Mouse (Mus musculus): ENCODE data around the gene Prmt3. TPM values are rescaled to one million over a fixed set of nuclear protein-coding genes. Genes with fewer than 3 reads are reported as not detected.
A peak's percentile ranks its signal among the peaks of the same experiment; 100 is the strongest.

Gene Prmt3
- polyA plus RNA-seq, 1 experiment from 2014 or later: 52.3 TPM

DNA sequence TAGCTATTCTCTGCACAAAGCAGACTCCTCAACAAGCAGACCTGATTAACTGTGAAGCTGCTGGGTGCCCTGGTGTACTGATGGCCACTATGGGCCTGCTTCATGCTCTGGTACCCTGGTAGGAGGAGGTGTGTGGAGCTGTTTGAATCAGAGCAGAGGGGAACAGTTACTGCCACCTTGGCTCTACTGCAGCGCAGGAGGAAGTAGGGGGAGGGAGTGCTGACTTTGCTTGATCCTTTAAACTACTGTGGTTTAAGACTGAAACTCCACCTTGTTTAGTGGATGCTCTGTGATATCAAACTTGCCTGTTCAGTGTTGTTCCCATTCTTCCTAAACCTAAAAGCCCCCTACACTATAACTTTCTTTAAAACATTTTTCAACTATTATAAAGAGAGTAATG lies 49.8 kb downstream of the Prmt3 start:
- WGBS: 54% methylated on average over 1 of the region's 1 CpGs
- Histone ChIP-seq H3K4me3 (replicated peaks; ENCODE audit: low read depth, low read length) (no peak overlapping the region), H3K27ac (no peak overlapping the region), H3K4me2 (ENCODE audit: low read length) (no peak overlapping the region), H3K27me3 (ENCODE audit: insufficient read depth, low read length) (no peaks in the 10 kb centered on the region), H3K9ac (ENCODE audit: low read depth, low read length) (no peak overlapping the region), H3K4me1 (replicated peaks; ENCODE audit: insufficient read depth, low read length) (no peaks in the 10 kb centered on the region), H3K36me3 (ENCODE audit: insufficient read depth, low read length) (peaks cover 7% of the 10 kb centered on the region), H3K9me3 (replicated peaks; ENCODE audit: low read length) (no peaks in the 10 kb centered on the region)
- ATAC-seq (replicated peaks; ENCODE audit: low FRiP score, low read depth): no peak
- DNase-seq (ENCODE audit: low spot score): no peak
- no peak for TF ChIP-seq CTCF (IDR thresholded peaks at IDR 0.05; ENCODE audit: low read depth)

GRCm38 (mm10) chr7:49842366-49843282 lies 64.5 kb downstream of the Prmt3 start:
- Histone ChIP-seq H3K27ac (no peak overlapping the region), H3K9ac (ENCODE audit: low read depth, low read length) (no peak overlapping the region), H3K36me3 (ENCODE audit: insufficient read depth, low read length) (0 out of 2 replicates have a peak, but pooled peaks cover 9% of the 10 kb centered on the region), H3K4me1 (replicated peaks; ENCODE audit: insufficient read depth, low read length) (no peaks in the 10 kb centered on the region), H3K9me3 (replicated peaks; ENCODE audit: low read length) (no peaks in the 10 kb centered on the region), H3K4me2 (ENCODE audit: low read length) (no peak overlapping the region), H3K27me3 (ENCODE audit: insufficient read depth, low read length) (no peaks in the 10 kb centered on the region), H3K4me3 (replicated peaks; ENCODE audit: low read depth, low read length) (no peak overlapping the region)
- DNase-seq (ENCODE audit: low spot score) (peak; percentile 66), ATAC-seq (replicated peaks; ENCODE audit: low FRiP score, low read depth) (peak; percentile 72; the same call in 1 of the 2 replicates)
- WGBS: 29% methylated on average over 11 of the region's 11 CpGs
- TF ChIP-seq CTCF (IDR thresholded peaks at IDR 0.05; ENCODE audit: low read depth): peak; percentile 18; the same call in 1 of the 2 replicates

DNA sequence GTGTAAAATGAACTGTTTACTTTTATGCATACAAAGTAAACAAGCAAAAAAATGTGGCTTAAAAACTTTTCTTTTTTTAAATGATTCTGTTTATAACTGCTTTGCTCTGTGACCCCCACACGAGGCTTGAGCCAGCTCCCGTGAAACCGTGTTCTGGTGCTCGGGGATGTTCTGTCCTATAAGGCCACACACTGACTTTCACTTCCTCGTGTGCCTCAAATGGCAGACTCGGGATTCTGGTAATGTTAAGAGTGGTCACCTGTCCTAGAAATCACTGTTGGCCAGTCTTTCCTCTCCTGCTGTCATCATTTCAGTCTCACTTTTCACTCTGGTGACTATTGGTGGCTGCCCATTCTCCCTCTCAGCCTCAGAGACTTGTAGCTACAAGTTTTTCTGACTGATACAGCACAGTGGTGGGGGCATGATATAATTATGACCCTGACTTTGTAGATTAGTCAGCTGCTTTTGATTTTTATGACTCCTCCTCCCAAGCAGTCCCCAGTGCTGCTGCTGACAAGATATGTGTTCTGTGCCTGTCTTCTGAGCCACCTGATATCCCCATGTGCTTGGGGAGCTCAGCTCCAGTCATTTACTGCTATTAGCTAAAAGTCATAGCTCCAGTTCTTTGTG lies 65.3 kb downstream of the Prmt3 start:
- Histone ChIP-seq H3K4me2 (ENCODE audit: low read length) (no peak overlapping the region), H3K27ac (no peak overlapping the region), H3K36me3 (ENCODE audit: insufficient read depth, low read length) (0 out of 2 replicates have a peak, but pooled peaks cover 7% of the 10 kb centered on the region), H3K4me1 (replicated peaks; ENCODE audit: insufficient read depth, low read length) (no peaks in the 10 kb centered on the region), H3K9me3 (replicated peaks; ENCODE audit: low read length) (no peaks in the 10 kb centered on the region), H3K9ac (ENCODE audit: low read depth, low read length) (no peak overlapping the region), H3K27me3 (ENCODE audit: insufficient read depth, low read length) (no peaks in the 10 kb centered on the region), H3K4me3 (replicated peaks; ENCODE audit: low read depth, low read length) (no peak overlapping the region)
- peak; percentile 10 for DNase-seq (ENCODE audit: low spot score)
- no peak for ATAC-seq (replicated peaks; ENCODE audit: low FRiP score, low read depth)
- 41% methylated on average over 6 of the region's 6 CpGs for WGBS
- TF ChIP-seq CTCF (IDR thresholded peaks at IDR 0.05; ENCODE audit: low read depth): no peak

- Histone ChIP-seq H3K27me3 (ENCODE audit: insufficient read depth, low read length) (no peaks in the 10 kb centered on the region), H3K9ac (ENCODE audit: low read depth, low read length) (no peak overlapping the region), H3K4me2 (ENCODE audit: low read length) (no peak overlapping the region), H3K27ac (no peak overlapping the region), H3K4me1 (replicated peaks; ENCODE audit: insufficient read depth, low read length) (no peaks in the 10 kb centered on the region), H3K4me3 (replicated peaks; ENCODE audit: low read depth, low read length) (no peak overlapping the region), H3K36me3 (ENCODE audit: insufficient read depth, low read length) (no peaks in the 10 kb centered on the region), H3K9me3 (replicated peaks; ENCODE audit: low read length) (no peaks in the 10 kb centered on the region)
- ATAC-seq (replicated peaks; ENCODE audit: low FRiP score, low read depth) (0 out of 2 replicates have a peak, but pooled peaks have one; percentile 43), DNase-seq (ENCODE audit: low spot score) (peak; percentile 8)
- no peak for TF ChIP-seq CTCF (IDR thresholded peaks at IDR 0.05; ENCODE audit: low read depth)
- 58% methylated on average over 2 of the region's 2 CpGs for WGBS
Measured at GRCm38 (mm10) chr7:49847939-49848338, 69.8 kb downstream of the Prmt3 start.

DNA sequence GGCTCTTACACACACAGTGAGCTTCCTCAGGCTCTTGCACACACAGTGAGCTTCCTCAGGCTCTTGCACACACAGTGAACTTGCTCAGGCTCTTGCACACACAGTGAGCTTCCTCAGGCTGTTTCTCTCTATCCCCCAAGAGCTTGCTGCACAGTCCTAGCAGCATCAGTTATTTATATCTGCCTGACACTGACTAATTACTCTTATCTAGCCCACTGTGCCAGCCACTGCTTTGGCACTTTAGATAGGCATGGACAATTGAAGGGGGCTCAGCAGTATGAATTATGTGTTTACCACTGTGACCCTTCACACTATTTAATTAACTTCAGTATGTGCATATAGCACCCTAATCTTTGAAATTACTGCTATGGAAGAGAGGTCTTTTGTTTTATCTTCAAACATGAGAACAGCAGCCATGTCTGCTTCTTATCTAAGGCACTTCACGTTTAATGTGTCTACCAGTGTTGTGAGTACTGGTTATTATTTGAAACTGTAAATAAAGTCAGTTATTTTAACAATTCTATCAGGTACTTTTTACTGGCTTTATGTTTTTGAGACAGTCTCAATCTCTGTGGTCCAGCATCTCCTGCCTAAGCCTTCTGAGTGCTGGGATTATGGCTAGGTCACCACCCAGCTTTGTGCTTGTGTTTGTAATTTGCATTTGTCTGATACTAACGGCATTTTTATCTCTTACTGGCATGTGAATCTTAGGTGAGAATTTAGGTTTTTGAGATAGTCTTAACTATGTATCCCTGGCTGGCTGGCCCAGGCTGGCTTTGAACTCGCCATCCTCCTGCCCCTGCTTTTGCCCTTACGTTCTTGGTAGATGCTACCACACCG lies 75.4 kb downstream of the Prmt3 start:
- WGBS: 93% methylated on average over 5 of the region's 5 CpGs
- Histone ChIP-seq H3K4me3 (replicated peaks; ENCODE audit: low read depth, low read length) (no peak overlapping the region), H3K4me1 (replicated peaks; ENCODE audit: insufficient read depth, low read length) (no peaks in the 10 kb centered on the region), H3K4me2 (ENCODE audit: low read length) (no peak overlapping the region), H3K27me3 (ENCODE audit: insufficient read depth, low read length) (no peaks in the 10 kb centered on the region), H3K9me3 (replicated peaks; ENCODE audit: low read length) (no peaks in the 10 kb centered on the region), H3K9ac (ENCODE audit: low read depth, low read length) (no peak overlapping the region), H3K36me3 (ENCODE audit: insufficient read depth, low read length) (peaks cover 4% of the 10 kb centered on the region), H3K27ac (no peak overlapping the region)
- no peak for DNase-seq (ENCODE audit: low spot score)
- no peak for ATAC-seq (replicated peaks; ENCODE audit: low FRiP score, low read depth)
- no peak for TF ChIP-seq CTCF (IDR thresholded peaks at IDR 0.05; ENCODE audit: low read depth)

GRCm38 (mm10) chr7:49857347-49857746 lies 79.2 kb downstream of the Prmt3 start:
- Histone ChIP-seq H3K27ac (no peak overlapping the region), H3K4me2 (ENCODE audit: low read length) (no peak overlapping the region), H3K9me3 (replicated peaks; ENCODE audit: low read length) (no peaks in the 10 kb centered on the region), H3K4me3 (replicated peaks; ENCODE audit: low read depth, low read length) (no peak overlapping the region), H3K36me3 (ENCODE audit: insufficient read depth, low read length) (peaks cover 4% of the 10 kb centered on the region), H3K4me1 (replicated peaks; ENCODE audit: insufficient read depth, low read length) (no peaks in the 10 kb centered on the region), H3K27me3 (ENCODE audit: insufficient read depth, low read length) (no peaks in the 10 kb centered on the region), H3K9ac (ENCODE audit: low read depth, low read length) (no peak overlapping the region)
- 68% methylated on average over 5 of the region's 5 CpGs for WGBS
- TF ChIP-seq CTCF (IDR thresholded peaks at IDR 0.05; ENCODE audit: low read depth): no peak
- peak; percentile 10 for DNase-seq (ENCODE audit: low spot score)
- ATAC-seq (replicated peaks; ENCODE audit: low FRiP score, low read depth): no peak
